7 mouse cellular contexts compared by ENCODE assay signal in genomic region chr3:36000275-36001239, GRCm38 (mm10). TPM values are rescaled to one million over a fixed set of nuclear protein-coding genes. Genes with fewer than 3 reads are reported as not detected.
DNase-seq lines count a peak whose midpoint lies in the region; ATAC-seq and TF ChIP-seq lines count a peak whose summit lies in the region.

Mccc1 (minus strand) TSS chr3:36000678.

- H3K4me1 ChIP-seq in embryonic facial prominence, embryonic 10.5 days, result peaks cover 7% of the 10 kb centered on the region; the same call in 1 of the 2 replicates
- H3K4me1 ChIP-seq in intestine, postnatal 0 days (replicated peaks; ENCODE audit: control insufficient read depth, insufficient read depth, low read length), result peaks cover 5% of the 10 kb centered on the region; the same call in 1 of the 2 replicates
- H3K4me1 ChIP-seq in midbrain, embryonic 12.5 days, result peaks cover 6% of the 10 kb centered on the region; the same call in 1 of the 2 replicates
- no peaks in the 10 kb centered on the region for H3K4me1 ChIP-seq in small intestine, adult 2 months (ENCODE audit: control insufficient read depth, insufficient read depth, insufficient read length, low read length)

- H3K27ac ChIP-seq in embryonic facial prominence, embryonic 10.5 days (replicated peaks), result peak within 1 kb of the TSS; percentile 96
- peak within 1 kb of the TSS; percentile 42 for H3K27ac ChIP-seq in intestine, postnatal 0 days (ENCODE audit: low read depth, low read length)
- H3K27ac ChIP-seq in midbrain, embryonic 12.5 days (replicated peaks), result peak within 1 kb of the TSS; percentile 84
- peak within 1 kb of the TSS; percentile 82 for H3K27ac ChIP-seq in small intestine, adult 2 months (ENCODE audit: insufficient read depth, low read depth, low read length)

- H3K27me3 ChIP-seq in embryonic facial prominence, embryonic 10.5 days (replicated peaks; ENCODE audit: low read depth, poor library complexity, severe bottlenecking), result no peaks in the 10 kb centered on the region
- no peaks in the 10 kb centered on the region for H3K27me3 ChIP-seq in intestine, postnatal 0 days (replicated peaks; ENCODE audit: control insufficient read depth, insufficient read depth, low read length)
- H3K27me3 ChIP-seq in midbrain, embryonic 12.5 days, result no peaks in the 10 kb centered on the region
- H3K27me3 ChIP-seq in small intestine, adult 2 months (ENCODE audit: control insufficient read depth, insufficient read depth, low read length), result no peaks in the 10 kb centered on the region

- H3K4me3 ChIP-seq in embryonic facial prominence, embryonic 10.5 days, result peak within 1 kb of the TSS; percentile 81
- H3K4me3 ChIP-seq in intestine, postnatal 0 days (ENCODE audit: low read depth, low read length), result peak within 1 kb of the TSS; percentile 78
- H3K4me3 ChIP-seq in midbrain, embryonic 12.5 days, result peak within 1 kb of the TSS; percentile 76
- peak within 1 kb of the TSS; percentile 79 for H3K4me3 ChIP-seq in small intestine, adult 2 months (ENCODE audit: low read depth, low read length)

- ATAC-seq in intestine, postnatal 0 days, result peak; percentile 100
- ATAC-seq in midbrain, embryonic 12.5 days (ENCODE audit: low FRiP score, low read depth), result peak; percentile 100

- H3K4me2 ChIP-seq in intestine, postnatal 0 days (replicated peaks; ENCODE audit: low read depth), result peak within 1 kb of the TSS; percentile 65
- peak within 1 kb of the TSS; percentile 75 for H3K4me2 ChIP-seq in midbrain, embryonic 12.5 days (replicated peaks)

- H3K9ac ChIP-seq in intestine, postnatal 0 days (ENCODE audit: low read depth, low read length), result peak within 1 kb of the TSS; percentile 53
- peak within 1 kb of the TSS; percentile 78 for H3K9ac ChIP-seq in midbrain, embryonic 12.5 days (replicated peaks)

- TF ChIP-seq POLR2A in small intestine, adult 2 months (IDR thresholded peaks at IDR 0.05; ENCODE audit: low read depth, low read length), result peak; percentile 72

- H3K9me3 ChIP-seq in embryonic facial prominence, embryonic 10.5 days, result no peaks in the 10 kb centered on the region
- no peaks in the 10 kb centered on the region for H3K9me3 ChIP-seq in intestine, postnatal 0 days (ENCODE audit: control insufficient read depth)
- no peaks in the 10 kb centered on the region for H3K9me3 ChIP-seq in midbrain, embryonic 12.5 days

- no peak for TF ChIP-seq CTCF in intestine, postnatal 0 days (IDR thresholded peaks at IDR 0.05; ENCODE audit: low read depth)
- no peak for TF ChIP-seq CTCF in small intestine, adult 2 months (IDR thresholded peaks at IDR 0.05; ENCODE audit: extremely low read depth, insufficient read length, insufficient replicate concordance, low read depth, low read length)

- intact Hi-C loops in left cerebral cortex, postnatal 4 days (cut with DNase I), result no loop called here

- 5% methylated on average over 39 of the region's 39 CpGs for WGBS in embryonic facial prominence, embryonic 10.5 days
- WGBS in intestine, postnatal 0 days, result 3% methylated on average over 33 of the region's 39 CpGs
- WGBS in midbrain, embryonic 12.5 days, result 8% methylated on average over 39 of the region's 39 CpGs
- 1% methylated on average over 39 of the region's 39 CpGs for WGBS in small intestine, adult 2 months

- peak; percentile 93 for DNase-seq in adrenal gland, postnatal 10 days
- peak; percentile 94 for DNase-seq in embryonic facial prominence, embryonic 10.5 days (ENCODE audit: low spot score)
- DNase-seq in gonadal fat pad, adult 2 months (ENCODE audit: low read depth), result peak; percentile 90
- peak; percentile 96 for DNase-seq in left cerebral cortex, postnatal 4 days

- 0 out of 2 replicates have a peak, but pooled peaks cover 2% of the 10 kb centered on the region for H3K36me3 ChIP-seq in embryonic facial prominence, embryonic 10.5 days (replicated peaks)
- no peaks in the 10 kb centered on the region for H3K36me3 ChIP-seq in intestine, postnatal 0 days (ENCODE audit: control insufficient read depth, insufficient read depth)
- H3K36me3 ChIP-seq in midbrain, embryonic 12.5 days, result no peaks in the 10 kb centered on the region
- 0 out of 2 replicates have a peak, but pooled peaks cover 1% of the 10 kb centered on the region for H3K36me3 ChIP-seq in small intestine, adult 2 months (ENCODE audit: control insufficient read depth, insufficient read depth, low read length)

RNA-seq across cellular contexts. Expression of gene Mccc1, which starts in this region (rescaled TPM):
- total RNA-seq in adrenal gland, postnatal 10 days (2021), result 10 to 100 TPM; 93.1 to 94.1 TPM
- 37.0 and 42.2 TPM in 2 replicates for polyA plus RNA-seq in embryonic facial prominence, embryonic 10.5 days (2016; fragmentation: Nextera tagmentation; extraction: Ambion mirVana)
- 40.5 and 40.7 TPM in 2 replicates for polyA plus RNA-seq in gonadal fat pad, adult 2 months (2012; rRNA removed)
- polyA plus RNA-seq in intestine, postnatal 0 days (2015; fragmentation: Nextera tagmentation; extraction: Ambion mirVana), result 23.5 and 27.7 TPM in 2 replicates
- total RNA-seq in left cerebral cortex, postnatal 4 days (2021), result 10 to 100 TPM; 31.0 to 36.5 TPM
- polyA plus RNA-seq in midbrain, embryonic 12.5 days (2016; fragmentation: Nextera tagmentation; extraction: Ambion mirVana), result 34.9 and 37.7 TPM in 2 replicates
- 3.7 and 7.1 TPM in 2 replicates for polyA plus RNA-seq in small intestine, adult 2 months (2012; rRNA removed)

Comparison
In these comparisons a context has a peak if more than half of its experiments do, and no peak if none do; other contexts are left out.
1. Peak in every context shown above with its lines: DNase-seq, ATAC-seq, H3K4me3 ChIP-seq and H3K27ac ChIP-seq.
2. H3K27ac ChIP-seq: peak in every context shown above with its lines; median percentile 96 in embryonic facial prominence, embryonic 10.5 days; 84 in midbrain, embryonic 12.5 days; 82 in small intestine, adult 2 months; 42 in intestine, postnatal 0 days.